Mouse (Mus musculus) lung, postnatal 36 days (tissue): ENCODE data around the gene Map3k12.

Source experiments
- DNase-seq: peaks from one replicate; pipeline ENCODE4 v3.0.0; 2022; ENCODE audit warnings: mixed read lengths

Gene Map3k12

GRCm38 (mm10) chr15:102458050-102458736 is 58.7 kb downstream of the Map3k12 start:
- DNase-seq = peak; percentile 22

- DNase-seq = peak; percentile 17
Observed at GRCm38 (mm10) chr15:102455993-102456392, 60.9 kb downstream of the Map3k12 start.

- peak; percentile 54 for DNase-seq
Observed at GRCm38 (mm10) chr15:102451666-102452430, 65.0 kb downstream of the Map3k12 start.

DNA sequence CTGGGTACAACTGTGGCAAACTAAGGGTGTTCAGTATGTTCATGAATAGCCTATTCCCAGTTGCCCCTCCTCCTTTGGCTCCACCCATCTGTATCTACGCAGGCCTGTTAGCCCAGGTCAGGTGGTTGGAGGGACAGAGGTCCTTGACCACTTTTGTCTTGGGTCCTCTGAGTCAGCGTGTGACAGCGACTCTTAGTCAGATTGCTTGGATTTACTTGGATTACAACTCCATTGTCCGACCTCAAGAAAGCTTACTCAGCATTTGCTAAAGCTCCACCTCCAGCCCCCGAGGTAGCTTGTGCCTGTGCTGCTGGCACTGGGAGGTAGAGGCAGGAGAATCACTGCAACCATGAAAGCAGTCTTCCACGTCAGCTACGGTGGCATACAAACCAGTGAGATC is 65.9 kb downstream of the Map3k12 start:
- peak; percentile 68 for DNase-seq

- DNase-seq = no peak
Observed at GRCm38 (mm10) chr15:102449366-102449765, 67.5 kb downstream of the Map3k12 start.
